ENCODE assay signal across 12 mouse cellular contexts in genomic region chr10:8176008-8176350, GRCm38 (mm10).
DNase-seq lines count a peak whose midpoint lies in the region; ATAC-seq and TF ChIP-seq lines count a peak whose summit lies in the region.
"Had no signal": no experiment of that assay in that cellular context is flagged by ENCODE, and none has a peak within 500 bp of the region (broad histone marks: within the 10 kb centered on the region; RNA-seq: fewer than 3 reads in every experiment).

No protein-coding gene starts in this region.

- H3K4me3 ChIP-seq in embryonic facial prominence, embryonic 14.5 days (ENCODE audit: low read depth, low read length), result no peak overlapping the region
- H3K4me3 ChIP-seq in hindbrain, embryonic 11.5 days (ENCODE audit: low read depth, low read length), result no peak overlapping the region
- no peak overlapping the region for H3K4me3 ChIP-seq in midbrain, embryonic 14.5 days (replicated peaks; ENCODE audit: low read depth, low read length)
- no peak overlapping the region for H3K4me3 ChIP-seq in kidney, adult 2 months (ENCODE audit: insufficient read depth, low read depth, low read length)
- no peak overlapping the region for H3K4me3 ChIP-seq in kidney, embryonic 14.5 days (ENCODE audit: low read length)
- H3K4me3 ChIP-seq: forebrain, embryonic 13.5 days had no signal

- 55% methylated on average over 3 of the region's 3 CpGs for WGBS in embryonic facial prominence, embryonic 14.5 days
- 68% methylated on average over 3 of the region's 3 CpGs for WGBS in hindbrain, embryonic 11.5 days
- WGBS in midbrain, embryonic 14.5 days, result 72% methylated on average over 3 of the region's 3 CpGs
- WGBS in kidney, adult 2 months, result 77% methylated on average over 3 of the region's 3 CpGs
- WGBS in kidney, embryonic 14.5 days, result 77% methylated on average over 3 of the region's 3 CpGs

- peak overlapping the region; percentile 18; the same call in 1 of the 2 replicates for H3K4me2 ChIP-seq in embryonic facial prominence, embryonic 14.5 days (ENCODE audit: low read depth, low read length)
- H3K4me2 ChIP-seq in hindbrain, embryonic 11.5 days (replicated peaks; ENCODE audit: low read depth, low read length), result no peak overlapping the region
- no peak overlapping the region for H3K4me2 ChIP-seq in midbrain, embryonic 14.5 days (ENCODE audit: low read length)
- H3K4me2 ChIP-seq in kidney, embryonic 14.5 days (replicated peaks; ENCODE audit: low read depth, low read length), result no peak overlapping the region
- H3K4me2 ChIP-seq: forebrain, embryonic 13.5 days had no signal

- no peaks in the 10 kb centered on the region for H3K9me3 ChIP-seq in embryonic facial prominence, embryonic 14.5 days (ENCODE audit: control insufficient read depth, low read length)
- no peaks in the 10 kb centered on the region for H3K9me3 ChIP-seq in hindbrain, embryonic 11.5 days (ENCODE audit: control insufficient read depth, low read length)
- no peaks in the 10 kb centered on the region for H3K9me3 ChIP-seq in midbrain, embryonic 14.5 days (ENCODE audit: control insufficient read depth, low read length)
- H3K9me3 ChIP-seq in kidney, embryonic 14.5 days (ENCODE audit: control insufficient read depth, low read length), result no peaks in the 10 kb centered on the region
- H3K9me3 ChIP-seq: forebrain, embryonic 13.5 days had no signal

- H3K9ac ChIP-seq in embryonic facial prominence, embryonic 14.5 days (ENCODE audit: low read depth, low read length), result 0 out of 2 replicates have a peak overlapping the region, but pooled peaks have one; percentile 21
- H3K9ac ChIP-seq in hindbrain, embryonic 11.5 days (ENCODE audit: low read depth, low read length), result no peak overlapping the region
- no peak overlapping the region for H3K9ac ChIP-seq in midbrain, embryonic 14.5 days (replicated peaks; ENCODE audit: low read length)
- H3K9ac ChIP-seq in kidney, embryonic 14.5 days (ENCODE audit: low read depth, low read length), result no peak overlapping the region
- H3K9ac ChIP-seq: forebrain, embryonic 13.5 days; liver, embryonic 14.5 days had no signal

- no peak for TF ChIP-seq POLR2A in kidney, adult 2 months (IDR thresholded peaks at IDR 0.05; ENCODE audit: low read depth, low read length)

- intact Hi-C loops in left cerebral cortex, postnatal 4 days (cut with DNase I), result no loop called here

- peaks cover 26% of the 10 kb centered on the region for H3K4me1 ChIP-seq in embryonic facial prominence, embryonic 14.5 days (ENCODE audit: control insufficient read depth, insufficient read depth, low read length)
- H3K4me1 ChIP-seq in hindbrain, embryonic 11.5 days (replicated peaks; ENCODE audit: control insufficient read depth, insufficient read depth, low read length), result 0 out of 2 replicates have a peak, but pooled peaks cover 3% of the 10 kb centered on the region
- peaks cover 21% of the 10 kb centered on the region for H3K4me1 ChIP-seq in midbrain, embryonic 14.5 days (ENCODE audit: control insufficient read depth, insufficient read depth, low read length)
- H3K4me1 ChIP-seq in kidney, adult 2 months (ENCODE audit: control insufficient read depth, insufficient read depth, low read length), result no peaks in the 10 kb centered on the region
- H3K4me1 ChIP-seq in kidney, embryonic 14.5 days (ENCODE audit: control insufficient read depth, insufficient read depth, low read length), result no peaks in the 10 kb centered on the region

- no peaks in the 10 kb centered on the region for H3K36me3 ChIP-seq in embryonic facial prominence, embryonic 14.5 days (ENCODE audit: control insufficient read depth, insufficient read depth, low read length)
- no peaks in the 10 kb centered on the region for H3K36me3 ChIP-seq in hindbrain, embryonic 11.5 days (ENCODE audit: control insufficient read depth, insufficient read depth, low read length)
- no peaks in the 10 kb centered on the region for H3K36me3 ChIP-seq in midbrain, embryonic 14.5 days (ENCODE audit: control insufficient read depth, insufficient read depth, low read length)
- H3K36me3 ChIP-seq in kidney, adult 2 months (ENCODE audit: control insufficient read depth, insufficient read depth, low read length), result no peaks in the 10 kb centered on the region
- no peaks in the 10 kb centered on the region for H3K36me3 ChIP-seq in kidney, embryonic 14.5 days (ENCODE audit: control insufficient read depth, insufficient read depth, low read length)

- no peak for TF ChIP-seq CTCF in kidney, adult 2 months (conservative IDR thresholded peaks at IDR 0.05; ENCODE audit: insufficient read depth, insufficient read length, low read depth, low read length)

- peak; percentile 11 for DNase-seq in left cerebral cortex, postnatal 4 days
- no peak for DNase-seq in left cerebral cortex, adult 9 months (ENCODE audit: low spot score in 2 of 2)
- DNase-seq in embryonic facial prominence, embryonic 14.5 days (ENCODE audit: low spot score), result no peak
- no peak for DNase-seq in hindbrain, embryonic 11.5 days (ENCODE audit: low spot score)
- DNase-seq in midbrain, embryonic 14.5 days, result no peak
- no peak for DNase-seq in kidney, adult 2 months
- DNase-seq: adrenal gland, adult 2 months; right cerebral cortex, postnatal 14 days had no signal

- H3K27me3 ChIP-seq in embryonic facial prominence, embryonic 14.5 days (replicated peaks; ENCODE audit: control insufficient read depth, insufficient read depth, low read length), result no peaks in the 10 kb centered on the region
- no peaks in the 10 kb centered on the region for H3K27me3 ChIP-seq in hindbrain, embryonic 11.5 days (ENCODE audit: control insufficient read depth, insufficient read depth, low read length)
- no peaks in the 10 kb centered on the region for H3K27me3 ChIP-seq in midbrain, embryonic 14.5 days (ENCODE audit: control insufficient read depth, insufficient read depth, low read length)
- no peaks in the 10 kb centered on the region for H3K27me3 ChIP-seq in kidney, adult 2 months (replicated peaks; ENCODE audit: control insufficient read depth, insufficient read depth, low read length)
- no peaks in the 10 kb centered on the region for H3K27me3 ChIP-seq in kidney, embryonic 14.5 days (ENCODE audit: control insufficient read depth, insufficient read depth, low read length)
- H3K27me3 ChIP-seq: forebrain, embryonic 13.5 days had no signal

- ATAC-seq in embryonic facial prominence, embryonic 14.5 days (ENCODE audit: low read depth), result peak; percentile 27; the same call in 1 of the 2 replicates
- peak; percentile 47; the same call in 1 of the 2 replicates for ATAC-seq in hindbrain, embryonic 11.5 days (ENCODE audit: low FRiP score)
- ATAC-seq in midbrain, embryonic 14.5 days (ENCODE audit: low FRiP score, low TSS enrichment), result no peak
- no peak for ATAC-seq in kidney, embryonic 14.5 days (ENCODE audit: low FRiP score, low TSS enrichment)
- ATAC-seq: forebrain, embryonic 13.5 days had no signal

- H3K27ac ChIP-seq in embryonic facial prominence, embryonic 14.5 days (replicated peaks; ENCODE audit: low read depth, low read length), result peak overlapping the region; percentile 76
- 0 out of 2 replicates have a peak overlapping the region, but pooled peaks have one; percentile 11 for H3K27ac ChIP-seq in hindbrain, embryonic 11.5 days (ENCODE audit: low read depth, low read length)
- H3K27ac ChIP-seq in midbrain, embryonic 14.5 days (replicated peaks; ENCODE audit: low read depth, low read length), result peak overlapping the region; percentile 26; the same call in 1 of the 2 replicates
- H3K27ac ChIP-seq in kidney, adult 2 months (ENCODE audit: insufficient read depth, low read depth, low read length), result no peak overlapping the region
- H3K27ac ChIP-seq in kidney, embryonic 14.5 days (ENCODE audit: low read depth, low read length), result no peak overlapping the region
- H3K27ac ChIP-seq: forebrain, embryonic 13.5 days; kidney, postnatal 0 days; liver, embryonic 14.5 days had no signal

Comparison
In these comparisons a context has a peak if more than half of its experiments do, and no peak if none do; other contexts are left out.
1. ATAC-seq: peak in embryonic facial prominence, embryonic 14.5 days (single experiment) and hindbrain, embryonic 11.5 days (single experiment); none in midbrain, embryonic 14.5 days (single experiment) and kidney, embryonic 14.5 days (single experiment).
2. H3K27ac ChIP-seq: peak in embryonic facial prominence, embryonic 14.5 days (single experiment), hindbrain, embryonic 11.5 days (single experiment) and midbrain, embryonic 14.5 days (single experiment); none in kidney, adult 2 months (single experiment) and kidney, embryonic 14.5 days (single experiment).